Mouse (Mus musculus) left cerebral cortex, adult 11 months (tissue): ENCODE measurements around the gene Tmem217.

ENCODE experiments used
- DNase-seq: peaks from one replicate; pipeline ENCODE4 v3.0.0; 2022; ENCODE audit warnings: low spot score

Tmem217 gene

GRCm38 (mm10) chr17:29488257-29488977 is 63.8 kb downstream of the Tmem217 start:
- DNase-seq = no peak

GRCm38 (mm10) chr17:29485336-29486233 is 66.6 kb downstream of the Tmem217 start:
- no peak for DNase-seq

- DNase-seq = no peak
Observed at GRCm38 (mm10) chr17:29484431-29484830, 67.8 kb downstream of the Tmem217 start.

- DNase-seq = no peak
Observed at GRCm38 (mm10) chr17:29483282-29483681, 68.9 kb downstream of the Tmem217 start.

GRCm38 (mm10) chr17:29482632-29483031 is 69.6 kb downstream of the Tmem217 start:
- DNase-seq = no peak

- no peak for DNase-seq
Observed at GRCm38 (mm10) chr17:29480256-29480655, 71.9 kb downstream of the Tmem217 start.

- no peak for DNase-seq
Observed at GRCm38 (mm10) chr17:29478271-29478670, 73.9 kb downstream of the Tmem217 start.

- no peak for DNase-seq
Observed at GRCm38 (mm10) chr17:29477357-29477756, 74.8 kb downstream of the Tmem217 start.

GRCm38 (mm10) chr17:29476461-29476860 is 75.7 kb downstream of the Tmem217 start:
- DNase-seq = no peak
